Mouse (Mus musculus) ES-CJ7 (cell line): ENCODE results near the gene Ptp4a2.
"Not testable (repeated sequence)": the region's sequence is repeated elsewhere in the genome, so short reads cannot be mapped to it uniquely, and the experiment has no call there.

Source experiments
- DNase-seq: peaks from one replicate; pipeline ENCODE4 v3.0.0; 2011; ENCODE audit warnings: low read depth, low spot score

The Ptp4a2 gene

DNA sequence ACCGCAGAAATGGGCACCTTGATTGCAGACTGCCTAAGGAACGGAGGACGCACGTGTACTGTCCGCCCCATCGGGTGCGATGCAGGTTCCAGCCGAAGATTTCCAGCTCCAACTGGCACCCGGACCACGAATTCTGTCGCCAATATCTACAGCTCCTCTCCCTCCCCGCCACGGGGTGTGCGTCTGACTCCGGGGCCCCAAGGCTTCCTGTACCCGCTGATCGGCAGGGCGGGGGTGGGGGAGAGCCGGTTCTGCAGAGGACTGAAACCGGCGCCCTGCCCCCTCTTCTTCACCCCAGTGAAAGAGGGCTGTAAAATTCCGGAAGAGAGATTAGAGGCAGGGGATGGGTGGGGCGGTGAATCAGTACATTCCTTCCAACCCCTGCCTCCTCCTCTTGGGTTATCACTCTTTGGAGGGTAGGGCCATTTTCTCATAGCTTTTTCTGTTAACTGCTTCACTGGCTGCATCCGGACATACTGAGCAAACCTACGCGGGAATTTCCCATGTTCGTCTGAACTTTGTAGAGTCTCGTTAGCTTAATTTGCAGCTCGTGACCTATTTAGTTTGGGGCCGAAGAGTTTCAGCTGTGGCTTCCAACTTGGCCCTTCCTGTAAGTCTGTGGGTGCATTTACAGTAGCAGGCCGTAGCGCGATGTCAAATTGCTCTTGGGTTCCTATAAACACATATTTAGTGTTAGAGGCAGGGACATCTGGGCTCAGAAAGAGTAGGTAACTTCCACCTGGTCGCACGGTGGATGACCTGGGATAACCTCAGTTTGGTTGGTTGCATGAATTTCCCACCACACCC, at the start of gene Ptp4a2:
Ptp4a2 (plus strand) TSS at position 422 of the 807 bp plus-strand sequence.
- DNase-seq: peak; percentile 93

DNA sequence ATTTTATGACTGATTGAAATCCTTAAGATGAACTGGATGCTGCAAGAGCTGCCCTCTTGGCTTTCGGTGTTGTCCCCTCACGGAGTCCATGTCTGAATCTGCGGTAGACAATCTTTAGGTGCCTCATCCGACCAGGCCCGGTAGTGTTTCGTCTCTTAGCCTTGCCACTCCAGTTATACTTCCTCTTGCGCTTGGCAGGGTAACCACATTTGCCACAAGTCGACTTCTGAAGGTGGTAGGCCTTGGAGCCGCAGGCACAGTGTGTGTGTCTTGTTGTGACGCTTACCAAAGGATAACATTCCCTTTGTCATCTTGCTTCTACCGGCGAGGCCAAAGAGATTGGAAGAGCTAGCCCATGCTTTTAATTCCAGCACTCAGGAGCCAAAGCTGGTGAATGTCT, 49.4 kb upstream of the Ptp4a2 start:
- no peak for DNase-seq

DNA sequence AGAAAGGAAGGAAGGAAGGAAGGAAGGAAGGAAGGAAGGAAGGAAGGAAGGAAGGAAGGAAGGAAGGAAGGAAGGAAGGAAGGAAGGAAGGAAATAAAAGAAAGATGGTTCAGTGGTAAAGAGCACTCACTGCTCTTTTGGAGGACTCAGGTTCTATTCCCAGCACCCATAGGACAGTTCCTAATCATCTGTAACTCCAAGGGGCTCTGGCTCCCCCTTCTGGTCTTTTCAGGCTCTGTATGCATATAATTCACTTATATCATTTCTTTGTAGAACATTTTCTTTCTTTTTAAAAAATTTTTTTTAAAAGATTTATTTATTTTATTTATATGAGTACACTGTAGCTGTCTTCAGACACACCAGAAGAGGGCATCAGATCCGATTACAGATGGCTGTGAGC, 48.5 kb upstream of the Ptp4a2 start:
- not testable (repeated sequence) for DNase-seq

DNA sequence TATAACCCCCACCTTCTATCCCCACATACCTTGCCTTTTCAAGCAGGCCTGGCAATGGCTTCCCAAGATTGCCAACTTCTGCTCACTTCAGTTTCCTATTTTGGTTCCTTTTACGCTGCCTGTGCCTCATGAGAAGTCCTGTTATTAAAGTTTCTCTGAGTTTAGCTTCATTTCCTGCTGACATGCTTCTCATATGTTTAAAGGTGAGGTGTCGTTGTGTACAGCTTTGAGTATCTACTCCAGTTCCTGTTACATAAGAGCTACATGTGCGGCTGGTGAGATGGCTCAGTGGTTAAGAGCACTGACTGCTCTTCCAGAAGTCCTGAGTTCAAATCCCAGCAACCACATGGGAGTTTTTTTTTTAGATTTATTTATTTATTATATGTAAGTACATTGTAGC, 45.7 kb upstream of the Ptp4a2 start:
- DNase-seq: no peak

DNA sequence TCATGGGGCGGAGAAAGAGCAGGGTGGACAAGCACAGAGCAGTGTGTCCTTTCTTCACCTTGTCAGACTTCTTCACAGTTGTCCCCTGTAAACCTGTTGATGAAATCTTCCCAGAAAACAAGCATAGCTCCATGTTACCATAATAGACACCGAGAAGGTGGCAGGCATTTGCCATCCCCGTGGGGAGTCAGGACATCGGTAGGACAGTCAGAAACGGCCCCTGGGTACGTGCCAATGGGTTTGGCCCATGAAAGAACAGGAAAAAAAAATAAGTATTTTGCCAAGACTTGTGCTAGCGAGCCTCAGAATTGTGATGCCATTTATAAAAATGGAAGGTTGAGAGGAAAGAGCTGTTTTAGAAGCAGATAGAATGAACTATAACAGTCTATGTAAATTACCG, 43.2 kb upstream of the Ptp4a2 start:
- DNase-seq: no peak

DNA sequence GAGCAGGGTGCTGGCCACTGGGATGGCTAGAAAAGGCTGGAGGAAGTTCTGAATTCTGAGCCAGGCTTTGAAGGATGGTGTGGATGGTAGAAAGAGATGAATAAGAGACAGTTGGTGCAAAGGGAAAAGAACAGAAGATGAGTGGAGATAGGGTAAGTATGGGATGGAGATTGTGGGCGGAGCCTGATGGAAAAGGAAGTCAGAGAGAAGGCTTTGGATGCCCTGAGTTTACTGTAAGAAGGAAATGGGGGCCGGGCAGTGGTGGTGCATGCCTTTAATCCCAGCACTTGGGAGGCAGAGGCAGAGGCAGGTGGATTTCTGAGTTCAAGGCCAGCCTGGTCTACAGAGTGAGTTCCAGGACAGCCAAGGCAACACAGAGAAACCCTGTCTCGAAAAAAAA, 42.3 kb upstream of the Ptp4a2 start:
- not testable (repeated sequence) for DNase-seq

DNA sequence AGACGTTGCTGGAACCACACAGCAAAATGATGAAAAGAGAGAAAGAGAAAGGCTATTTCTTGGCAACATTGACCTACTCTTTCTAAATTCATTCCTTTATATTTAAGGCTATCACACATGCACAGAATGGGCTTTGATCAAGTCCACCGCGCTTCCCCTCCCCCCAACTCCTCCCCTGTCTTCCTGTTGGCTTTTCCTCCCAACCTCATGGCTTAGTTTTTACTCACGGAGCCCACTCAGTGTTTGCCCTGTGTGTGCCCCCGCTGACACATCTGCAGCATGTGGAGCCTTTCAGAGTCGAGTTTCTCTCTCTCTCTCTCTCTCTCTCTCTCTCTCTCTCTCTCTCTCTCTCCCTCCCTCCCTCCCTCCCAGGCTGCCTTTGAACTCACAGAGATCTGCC, 40.4 kb upstream of the Ptp4a2 start:
- no peak for DNase-seq

DNA sequence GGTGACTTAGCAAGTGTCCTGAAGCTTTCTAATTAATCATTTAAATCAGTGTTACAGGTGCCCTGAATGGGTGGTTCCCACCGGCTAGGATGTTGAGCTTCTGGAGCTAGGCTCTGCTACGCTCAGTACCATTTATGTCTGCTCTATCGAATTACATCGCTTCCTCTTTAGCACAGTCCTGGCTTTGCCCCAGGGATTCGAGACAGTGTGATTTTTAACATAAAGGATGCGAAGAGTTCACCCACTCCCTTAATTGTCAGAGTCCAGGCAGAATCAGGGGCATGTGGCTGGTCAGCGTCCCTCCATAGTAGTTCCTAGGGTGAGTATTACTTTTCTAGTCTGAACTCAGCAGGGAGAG, 39.7 kb upstream of the Ptp4a2 start:
- DNase-seq: no peak

DNA sequence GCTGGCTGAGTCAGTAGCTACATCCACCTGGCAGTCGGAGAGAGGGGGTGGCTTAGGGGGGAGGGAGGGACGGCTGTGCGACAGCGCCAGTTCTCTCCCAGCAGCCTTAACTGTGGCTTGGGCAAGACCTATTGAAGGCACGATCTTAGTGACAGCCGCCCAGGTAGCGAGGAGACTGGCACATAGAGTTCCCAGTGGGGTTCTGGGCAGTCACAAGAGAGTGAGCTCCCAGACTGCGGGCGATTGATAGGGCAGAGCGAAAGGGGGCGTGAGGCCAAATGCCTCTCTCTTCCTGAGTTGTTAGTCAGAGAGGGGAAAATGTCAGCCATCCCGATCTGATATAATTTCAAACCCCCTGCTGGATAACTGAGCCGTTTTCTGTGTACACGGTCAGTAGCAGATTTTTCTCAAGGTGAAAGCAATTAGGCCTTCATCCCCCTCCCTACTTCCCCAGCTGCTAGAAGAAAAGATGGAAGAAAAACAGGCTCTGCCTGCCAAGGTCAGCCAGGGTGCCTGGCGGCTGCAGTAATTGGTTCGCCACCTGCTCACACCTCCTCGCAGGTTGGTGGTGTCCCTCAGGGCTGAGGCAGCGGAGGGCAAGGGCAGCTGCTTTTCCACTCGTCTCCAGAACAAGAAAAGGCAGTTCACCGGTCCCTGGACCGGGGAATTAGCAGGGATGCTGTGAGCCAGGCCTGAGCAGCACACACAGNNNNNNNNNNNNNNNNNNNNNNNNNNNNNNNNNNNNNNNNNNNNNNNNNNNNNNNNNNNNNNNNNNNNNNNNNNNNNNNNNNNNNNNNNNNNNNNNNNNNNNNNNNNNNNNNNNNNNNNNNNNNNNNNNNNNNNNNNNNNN, 39.1 kb upstream of the Ptp4a2 start:
- no peak for DNase-seq

DNA sequence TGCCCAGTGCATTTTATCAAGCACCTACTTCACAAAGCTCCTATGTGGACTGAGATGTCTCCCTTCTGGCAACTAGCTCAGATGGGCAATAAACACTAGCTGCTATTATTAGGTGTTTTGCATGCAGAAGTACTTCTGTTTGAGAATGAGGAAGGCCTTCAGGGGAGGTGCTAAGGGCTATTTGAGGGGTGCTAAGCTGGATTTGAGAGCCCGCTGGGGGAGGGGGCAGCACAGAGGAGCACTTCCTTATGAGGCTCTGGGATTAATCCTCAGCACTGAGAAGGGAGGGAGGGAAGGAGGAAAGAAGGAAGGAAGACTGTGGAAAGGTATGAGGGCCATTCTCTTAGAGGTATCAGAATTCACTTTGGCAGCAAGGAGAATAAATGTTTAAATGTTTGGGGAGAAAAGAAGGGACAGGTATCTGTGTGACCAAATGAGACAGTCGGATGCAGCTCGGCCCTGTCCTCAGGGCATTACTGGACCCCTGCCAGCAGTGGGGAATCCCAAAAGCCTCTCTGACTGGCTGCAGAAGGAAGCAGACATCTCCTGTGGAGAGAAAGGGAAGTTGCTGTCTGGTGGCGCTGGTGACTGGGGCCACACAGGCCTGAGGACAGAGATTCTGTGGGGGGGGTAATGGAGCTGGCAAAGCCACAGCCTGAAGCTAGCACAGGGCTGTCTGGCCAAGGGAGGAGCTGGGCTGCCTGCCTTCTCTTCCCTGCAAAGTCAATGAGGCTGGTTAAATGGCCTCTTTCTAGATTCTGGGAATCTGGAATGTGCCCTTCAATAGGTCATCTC, 28.9 kb upstream of the Ptp4a2 start:
- DNase-seq: no peak

DNA sequence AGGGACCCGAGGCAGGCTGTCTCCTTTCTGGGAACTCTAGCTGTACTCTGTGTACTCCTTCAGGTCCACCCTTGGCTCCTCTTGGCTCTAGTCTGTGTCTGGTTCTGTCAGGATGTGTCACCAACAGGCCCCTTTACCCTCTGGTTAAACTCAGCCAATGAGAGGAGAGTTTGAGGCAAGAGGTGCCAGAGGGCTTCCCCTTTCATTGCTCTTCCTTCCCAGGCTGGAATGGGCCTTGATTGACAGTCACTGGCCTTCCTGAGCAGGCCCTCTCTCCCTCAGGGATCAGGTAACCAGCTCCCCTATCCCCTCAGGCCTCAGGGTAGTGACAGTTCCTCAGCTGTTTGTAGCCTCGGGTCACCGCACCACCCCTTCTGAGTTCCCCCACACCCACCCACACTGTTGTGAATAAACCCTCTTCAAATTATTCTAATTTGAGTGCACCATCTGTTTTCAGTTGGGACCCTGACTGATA, 28.1 kb upstream of the Ptp4a2 start:
- DNase-seq: no peak

DNA sequence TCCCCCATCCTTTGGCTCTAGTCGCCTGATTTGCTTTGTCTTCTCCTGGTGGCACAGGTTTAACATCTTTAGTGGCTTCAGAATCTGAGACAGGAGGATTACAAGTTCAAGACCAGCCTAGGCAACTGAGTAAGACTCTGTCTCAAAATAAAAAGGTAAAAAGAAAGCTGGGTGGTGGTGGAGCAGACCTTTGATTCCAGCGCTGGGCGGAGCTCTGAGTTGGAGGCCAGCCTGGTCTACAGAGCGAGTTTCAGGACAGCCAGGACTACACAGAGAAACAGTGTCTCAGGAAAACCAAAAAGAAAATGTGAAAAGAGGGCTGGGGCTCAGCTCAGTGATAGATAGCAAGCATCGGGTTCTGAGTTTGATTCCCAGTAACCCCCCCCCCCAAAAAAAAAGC, 27.5 kb upstream of the Ptp4a2 start:
- DNase-seq: no peak

DNA sequence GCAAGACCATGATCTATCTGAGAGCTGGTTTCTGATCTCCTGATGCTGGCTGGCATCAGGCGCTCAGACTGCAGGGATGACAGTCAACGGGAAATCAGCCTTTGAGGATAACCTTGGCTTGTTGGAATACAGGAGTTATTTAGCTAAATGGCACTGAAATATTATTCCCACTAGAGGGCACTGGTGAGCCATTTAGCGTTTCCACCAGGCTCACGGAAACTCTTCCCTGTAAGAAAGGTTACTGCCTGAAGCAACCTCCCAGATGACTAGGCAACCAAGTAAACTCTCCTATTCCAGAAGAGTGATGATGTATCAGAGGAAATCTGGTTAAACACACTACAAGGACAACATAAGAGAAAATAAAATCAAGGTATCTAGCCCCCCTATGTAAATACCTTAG, 25.8 kb upstream of the Ptp4a2 start:
- DNase-seq: peak; percentile 90

DNA sequence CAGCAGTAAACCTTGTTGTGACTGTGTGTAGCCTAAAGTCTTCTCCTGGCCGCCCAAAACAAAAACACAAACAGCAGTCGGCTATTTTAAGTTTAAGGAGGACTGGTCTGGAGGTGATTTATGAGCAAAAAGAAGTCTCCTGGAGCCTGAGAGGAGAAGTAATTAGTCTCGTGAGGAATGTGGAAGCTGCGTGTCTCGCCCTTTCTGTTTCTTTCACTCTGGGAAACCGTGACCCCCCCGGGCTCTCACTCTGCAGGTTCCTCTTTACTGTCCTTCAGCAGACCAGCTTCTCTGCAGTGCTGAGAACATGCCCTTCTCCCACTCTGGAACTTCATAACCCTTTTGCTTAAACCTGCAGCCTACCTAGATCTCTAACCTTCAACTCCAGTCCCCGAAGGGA, 22.3 kb upstream of the Ptp4a2 start:
- DNase-seq: no peak

DNA sequence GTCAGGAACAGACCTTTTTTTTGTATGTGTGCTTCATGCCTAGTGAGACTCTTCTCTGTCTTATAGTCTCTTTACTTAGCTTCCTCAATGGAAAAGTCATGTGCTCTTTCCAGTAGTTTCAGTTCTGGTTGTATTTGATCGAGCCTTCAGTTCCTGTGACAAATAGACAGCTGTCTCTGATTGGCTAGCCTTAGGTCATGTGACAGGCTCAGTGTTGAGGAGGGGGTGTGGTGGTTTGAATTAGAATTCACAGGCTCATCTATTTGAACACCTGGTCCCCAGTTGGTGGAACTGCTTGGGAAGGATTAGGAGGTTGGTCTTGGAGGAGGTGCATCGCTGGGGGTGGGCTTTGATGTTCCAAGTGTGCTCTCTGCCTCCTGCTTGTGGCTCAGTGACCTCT, 21.4 kb upstream of the Ptp4a2 start:
- peak; percentile 41 for DNase-seq

DNA sequence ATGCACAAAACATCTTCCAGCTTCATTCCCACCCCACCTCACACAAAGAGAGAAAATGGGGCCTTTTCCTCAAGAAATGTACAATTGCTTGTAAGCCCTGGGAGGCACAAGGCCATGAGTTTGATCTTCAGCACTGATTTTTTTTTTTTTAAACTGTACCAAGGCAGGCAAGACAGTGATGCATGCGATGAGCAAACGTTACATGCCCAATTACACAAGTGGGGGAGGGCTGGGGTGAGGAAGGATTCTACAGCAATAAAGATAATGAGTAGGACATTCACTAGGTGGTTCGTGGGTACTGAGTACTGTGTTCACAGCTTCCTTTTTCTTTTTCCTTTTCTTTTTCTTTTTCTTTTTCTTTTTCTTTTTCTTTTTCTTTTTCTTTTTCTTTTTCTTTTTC, 20.5 kb upstream of the Ptp4a2 start:
- no peak for DNase-seq

DNA sequence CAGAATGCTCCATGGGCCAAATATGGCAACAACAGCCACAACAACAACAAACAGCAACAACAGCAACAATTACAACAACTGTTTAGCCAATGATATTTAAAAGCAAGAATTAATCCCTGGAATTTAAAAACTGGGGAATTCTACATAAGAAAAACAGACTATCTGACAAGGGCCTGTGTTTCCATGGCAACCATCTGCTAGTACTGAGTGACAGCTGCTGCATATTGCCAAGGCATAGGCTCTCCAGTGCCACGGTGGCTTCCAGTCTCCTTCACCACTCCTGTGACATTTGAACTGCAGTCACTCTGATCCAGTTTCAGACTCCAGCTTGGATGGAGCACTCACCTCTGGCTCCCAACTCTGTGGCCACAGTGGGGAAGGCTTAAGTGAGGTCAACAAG, 19.6 kb upstream of the Ptp4a2 start:
- no peak for DNase-seq

DNA sequence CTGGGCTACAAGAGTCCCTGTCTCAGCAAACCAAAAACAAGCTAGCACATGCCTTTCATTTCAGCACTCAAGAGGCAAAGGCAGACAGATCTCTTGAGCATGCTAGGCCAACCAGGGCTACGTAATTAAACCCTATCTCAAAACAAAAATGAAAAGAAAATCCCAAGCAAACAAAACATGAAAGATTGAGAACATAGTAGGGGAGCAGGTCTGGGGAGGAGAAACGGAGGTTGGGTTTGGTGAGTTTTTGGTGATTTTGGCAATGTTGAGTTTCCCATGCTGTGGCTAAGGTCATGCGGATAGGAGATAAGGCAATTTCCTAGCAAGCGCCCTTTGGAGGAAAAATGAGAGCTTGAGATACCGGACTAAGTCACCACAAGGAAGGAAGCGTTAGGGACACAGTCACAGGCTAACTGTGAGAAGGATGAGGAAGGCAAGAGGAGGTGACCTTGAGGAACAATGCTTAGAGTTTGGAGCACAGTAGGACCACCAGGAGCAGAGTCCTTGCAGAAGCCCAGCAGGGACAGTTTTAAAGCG, 18.3 kb upstream of the Ptp4a2 start:
- DNase-seq: no peak

DNA sequence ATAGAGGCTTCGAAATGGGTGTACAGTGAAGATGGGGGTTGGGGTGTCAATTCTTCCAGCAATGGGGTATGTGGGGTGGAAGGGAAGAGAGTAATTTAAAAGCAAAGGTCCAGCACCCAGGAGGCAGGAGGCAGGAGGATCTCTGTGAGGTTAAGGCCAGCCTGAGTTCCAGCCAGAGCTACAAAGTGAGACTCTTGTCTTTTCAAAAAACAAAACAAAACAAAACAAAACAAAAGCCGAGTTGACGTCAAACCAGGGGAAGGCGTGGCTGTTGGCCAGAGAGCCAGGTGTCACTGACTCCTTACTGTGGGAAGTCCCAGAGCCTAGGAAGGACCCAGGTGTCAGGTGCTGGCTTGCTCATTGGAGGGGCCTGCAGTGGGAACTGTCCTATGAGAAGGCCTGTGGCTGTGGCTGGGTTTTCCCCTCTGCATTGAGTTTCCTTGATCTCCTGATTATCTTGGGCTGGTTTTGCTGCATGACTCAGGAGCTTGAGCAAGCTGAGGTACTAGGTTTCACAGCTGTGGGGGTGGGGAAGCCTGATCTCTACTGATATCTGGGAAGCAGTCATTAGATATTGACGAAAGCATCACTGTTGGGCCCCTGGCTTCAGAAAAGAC, 17.2 kb upstream of the Ptp4a2 start:
- DNase-seq: peak; percentile 54

DNA sequence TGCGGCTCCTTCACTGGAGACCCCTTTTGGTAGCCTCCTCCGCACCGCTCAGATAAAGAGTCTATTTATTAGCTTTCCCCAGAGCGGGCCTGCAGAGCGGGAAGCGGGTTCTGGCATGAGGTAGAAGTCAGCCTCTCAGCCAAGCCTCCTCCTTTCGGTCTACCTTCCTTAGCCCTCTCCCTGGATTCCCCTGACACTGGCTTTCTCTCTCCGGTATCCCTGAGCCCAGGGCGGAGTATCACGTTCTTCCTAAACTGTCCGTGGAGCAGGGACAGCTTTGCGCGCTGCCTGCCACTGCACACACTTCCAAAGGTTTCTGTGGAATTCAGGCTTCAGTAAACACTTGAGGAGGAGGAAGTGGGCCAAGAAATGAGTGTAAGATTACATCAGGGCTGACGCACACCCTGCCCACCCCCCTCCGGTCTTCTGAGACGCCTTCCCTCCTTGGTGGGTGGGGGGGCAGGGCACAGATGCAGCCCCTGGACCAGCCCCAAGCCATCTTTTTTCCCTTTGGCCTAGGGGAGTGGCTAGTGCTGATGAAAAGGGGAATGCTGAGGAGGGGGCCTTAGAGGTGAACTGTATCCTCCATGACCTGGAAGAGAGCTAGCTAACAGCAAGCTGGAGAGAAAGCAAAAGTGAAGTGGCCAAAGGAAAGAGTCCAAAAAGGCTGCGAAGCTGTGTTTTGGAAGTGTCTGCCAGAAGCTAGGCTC, 15.7 kb upstream of the Ptp4a2 start:
- peak; percentile 54 for DNase-seq

DNA sequence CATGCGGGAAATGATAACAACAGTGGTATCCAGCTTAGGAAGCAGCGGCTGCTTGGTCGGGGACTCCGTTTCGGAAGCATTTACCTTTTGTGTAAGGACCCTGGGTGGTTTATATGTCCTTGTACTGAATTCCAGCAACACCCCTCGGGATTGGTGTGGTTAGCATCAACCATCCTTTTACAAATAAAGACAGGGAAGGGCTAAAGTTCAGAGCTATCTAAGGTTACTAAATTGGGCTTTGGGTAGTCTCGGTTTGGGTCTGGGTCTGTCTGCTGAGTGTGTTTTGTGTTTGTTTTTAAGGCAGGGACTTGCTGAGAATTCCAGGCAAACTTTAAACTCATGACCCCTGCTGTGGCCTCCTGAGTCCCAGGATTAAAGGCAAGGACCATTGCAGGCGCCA, 15.2 kb upstream of the Ptp4a2 start:
- peak; percentile 44 for DNase-seq
